ENCODE assay signal across 32 mouse cellular contexts in the genomic region with DNA sequence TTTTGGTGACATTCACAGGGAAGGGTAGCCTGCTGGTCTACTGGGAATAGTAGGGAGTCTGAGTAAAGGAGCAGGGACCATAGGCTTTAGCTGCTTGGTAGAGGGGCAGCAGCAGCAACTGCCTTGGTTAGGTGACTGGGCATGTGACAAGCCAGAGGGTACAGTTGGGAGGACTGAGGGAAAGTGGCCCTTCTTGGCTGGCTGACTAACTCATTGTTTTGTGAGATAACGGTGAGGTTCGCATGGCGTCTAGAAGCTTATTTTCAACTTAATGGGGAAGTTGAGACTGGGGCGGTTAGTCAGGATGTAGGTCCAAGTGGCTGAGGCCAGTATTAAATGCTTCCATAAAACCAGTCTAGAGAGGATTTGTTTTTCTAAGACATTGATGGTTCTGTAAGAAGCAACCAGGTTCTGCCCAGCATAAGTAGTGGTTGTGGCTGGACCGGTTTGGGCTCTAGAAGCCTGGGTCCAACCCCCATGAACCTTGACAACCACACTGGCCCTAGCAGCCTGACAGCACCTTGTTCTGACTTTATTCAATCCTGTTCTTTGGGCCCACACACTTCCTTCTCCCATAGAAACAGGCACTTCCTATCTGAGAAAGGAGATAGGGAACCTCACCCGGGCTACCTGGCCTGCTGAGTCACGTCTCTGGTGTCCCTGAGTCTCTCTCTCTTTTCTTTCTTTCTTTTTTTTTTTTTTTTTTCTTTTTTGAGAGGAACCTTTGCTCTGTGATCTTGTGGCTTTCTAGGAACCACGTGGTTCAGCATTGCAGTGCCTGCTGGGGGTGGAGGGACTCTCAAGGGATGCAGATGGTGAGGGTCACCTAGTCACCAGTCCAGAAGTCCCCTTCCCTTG. TPM values are rescaled to one million over a fixed set of nuclear protein-coding genes. Genes with fewer than 3 reads are reported as not detected.
DNase-seq lines count a peak whose midpoint lies in the region; ATAC-seq and TF ChIP-seq lines count a peak whose summit lies in the region.
"Had no signal": no experiment of that assay in that cellular context is flagged by ENCODE, and none has a peak within 500 bp of the region (broad histone marks: within the 10 kb centered on the region; RNA-seq: fewer than 3 reads in every experiment).

No protein-coding gene starts in this region.

- H3K36me3 ChIP-seq in G1E (replicated peaks): no peaks in the 10 kb centered on the region
- no peaks in the 10 kb centered on the region for H3K36me3 ChIP-seq in intestine, postnatal 0 days (ENCODE audit: control insufficient read depth, insufficient read depth)
- no peaks in the 10 kb centered on the region for H3K36me3 ChIP-seq in stomach, embryonic 16.5 days (ENCODE audit: control insufficient read depth, insufficient read depth, low read length)
- no peaks in the 10 kb centered on the region for H3K36me3 ChIP-seq in hindbrain, embryonic 13.5 days
- H3K36me3 ChIP-seq: heart, embryonic 13.5 days; hindbrain, embryonic 10.5 days; limb, embryonic 10.5 days; limb, embryonic 15.5 days; liver, embryonic 15.5 days; stomach, embryonic 15.5 days had no signal

- peaks cover 62% of the 10 kb centered on the region for H3K4me1 ChIP-seq in G1E (ENCODE audit: insufficient read depth, low read depth, low read length)
- peaks cover 7% of the 10 kb centered on the region; the same call in 1 of the 2 replicates for H3K4me1 ChIP-seq in intestine, postnatal 0 days (replicated peaks; ENCODE audit: control insufficient read depth, insufficient read depth, low read length)
- H3K4me1 ChIP-seq in stomach, embryonic 16.5 days (ENCODE audit: control insufficient read depth, insufficient read depth, low read length): no peaks in the 10 kb centered on the region
- H3K4me1 ChIP-seq in hindbrain, embryonic 13.5 days (replicated peaks): no peaks in the 10 kb centered on the region
- H3K4me1 ChIP-seq: forebrain, embryonic 13.5 days; heart, embryonic 13.5 days; limb, embryonic 15.5 days; stomach, embryonic 15.5 days had no signal

- H3K27ac ChIP-seq in intestine, postnatal 0 days (ENCODE audit: low read depth, low read length): no peak overlapping the region
- no peak overlapping the region for H3K27ac ChIP-seq in stomach, embryonic 16.5 days (ENCODE audit: low read length)
- no peak overlapping the region for H3K27ac ChIP-seq in hindbrain, embryonic 13.5 days
- H3K27ac ChIP-seq: forebrain, embryonic 13.5 days; heart, embryonic 13.5 days; hindbrain, embryonic 10.5 days; hindbrain, postnatal 0 days; limb, embryonic 10.5 days; limb, embryonic 15.5 days; liver, embryonic 15.5 days; stomach, embryonic 15.5 days had no signal

- peak; percentile 63 for ATAC-seq in G1E (ENCODE audit: extremely low read depth, insufficient number of reproducible peaks, low FRiP score, poor library complexity, severe bottlenecking)
- ATAC-seq in common myeloid progenitor, adult 5-6 weeks (replicated peaks; ENCODE audit: low read depth, poor library complexity, severe bottlenecking): peak; percentile 70
- ATAC-seq in intestine, postnatal 0 days: peak; percentile 51
- ATAC-seq in stomach, embryonic 16.5 days (ENCODE audit: insufficient read depth, low FRiP score): peak; percentile 54; the same call in 1 of the 2 replicates
- ATAC-seq in hindbrain, embryonic 13.5 days (ENCODE audit: low FRiP score): no peak
- ATAC-seq: forebrain, embryonic 13.5 days; hindbrain, postnatal 0 days had no signal

- H3K9ac ChIP-seq in intestine, postnatal 0 days (ENCODE audit: low read depth, low read length): no peak overlapping the region
- no peak overlapping the region for H3K9ac ChIP-seq in stomach, embryonic 16.5 days (ENCODE audit: low read length)
- H3K9ac ChIP-seq in hindbrain, embryonic 13.5 days: no peak overlapping the region
- H3K9ac ChIP-seq: forebrain, embryonic 13.5 days; heart, embryonic 13.5 days; limb, embryonic 15.5 days; liver, embryonic 15.5 days; lung, embryonic 14.5 days; stomach, embryonic 15.5 days had no signal

- TF ChIP-seq CTCF in G1E (IDR thresholded peaks at IDR 0.05; ENCODE audit: low read depth, low read length): no peak
- TF ChIP-seq CTCF in intestine, postnatal 0 days (IDR thresholded peaks at IDR 0.05; ENCODE audit: low read depth): no peak

- H3K4me2 ChIP-seq in intestine, postnatal 0 days (replicated peaks; ENCODE audit: low read depth): no peak overlapping the region
- no peak overlapping the region for H3K4me2 ChIP-seq in stomach, embryonic 16.5 days (ENCODE audit: low read depth, low read length)
- H3K4me2 ChIP-seq in hindbrain, embryonic 13.5 days: no peak overlapping the region
- H3K4me2 ChIP-seq: forebrain, embryonic 13.5 days; heart, embryonic 13.5 days; limb, embryonic 15.5 days; liver, embryonic 15.5 days; lung, embryonic 14.5 days; stomach, embryonic 15.5 days had no signal

- peak; percentile 51 for DNase-seq in G1E (ENCODE audit: low spot score)
- no peak for DNase-seq in testis, postnatal 14 days (ENCODE audit: low spot score)
- no peak for DNase-seq in kidney, adult 18-20 months
- no peak for DNase-seq in gastrocnemius, postnatal 36 days
- DNase-seq: adrenal gland, adult 2 months; adrenal gland, postnatal 36 days; cerebellum, adult 18-20 months; cerebellum, postnatal 14 days; gastrocnemius, postnatal 10 days; heart, adult 11 months; heart, postnatal 10 days; kidney, adult 11 months; layer of hippocampus, postnatal 36 days; lung, embryonic 14.5 days; lung, postnatal 14 days; midbrain, embryonic 14.5 days had no signal

- H3K4me3 ChIP-seq in G1E (ENCODE audit: low read depth, low read length): no peak overlapping the region; the same call in 1 of the 2 replicates
- no peak overlapping the region for H3K4me3 ChIP-seq in intestine, postnatal 0 days (ENCODE audit: low read depth, low read length)
- no peak overlapping the region for H3K4me3 ChIP-seq in stomach, embryonic 16.5 days (replicated peaks; ENCODE audit: low read length)
- H3K4me3 ChIP-seq in hindbrain, embryonic 13.5 days: no peak overlapping the region
- H3K4me3 ChIP-seq: forebrain, embryonic 13.5 days; heart, embryonic 13.5 days; hindbrain, embryonic 10.5 days; limb, embryonic 10.5 days; limb, embryonic 15.5 days; liver, embryonic 15.5 days; stomach, embryonic 15.5 days had no signal

- no peaks in the 10 kb centered on the region for H3K9me3 ChIP-seq in G1E (replicated peaks)
- no peaks in the 10 kb centered on the region for H3K9me3 ChIP-seq in intestine, postnatal 0 days (ENCODE audit: control insufficient read depth)
- H3K9me3 ChIP-seq in stomach, embryonic 16.5 days (replicated peaks; ENCODE audit: control insufficient read depth, low read length): no peaks in the 10 kb centered on the region
- no peaks in the 10 kb centered on the region for H3K9me3 ChIP-seq in hindbrain, embryonic 13.5 days
- H3K9me3 ChIP-seq: forebrain, embryonic 13.5 days; heart, embryonic 13.5 days; hindbrain, embryonic 10.5 days; limb, embryonic 10.5 days; limb, embryonic 15.5 days; liver, embryonic 15.5 days; stomach, embryonic 15.5 days had no signal

- intact Hi-C loops in gastrocnemius, postnatal 36 days (cut with DNase I): no loop called here

- peaks cover 48% of the 10 kb centered on the region for H3K27me3 ChIP-seq in G1E (ENCODE audit: insufficient read depth, low read length)
- H3K27me3 ChIP-seq in intestine, postnatal 0 days (replicated peaks; ENCODE audit: control insufficient read depth, insufficient read depth, low read length): no peaks in the 10 kb centered on the region
- H3K27me3 ChIP-seq in stomach, embryonic 16.5 days (ENCODE audit: control insufficient read depth, insufficient read depth, low read length): peaks cover under 1% of the 10 kb centered on the region
- peaks cover 40% of the 10 kb centered on the region for H3K27me3 ChIP-seq in hindbrain, embryonic 13.5 days

- WGBS in intestine, postnatal 0 days: 47% methylated on average over 8 of the region's 8 CpGs
- 68% methylated on average over 8 of the region's 8 CpGs for WGBS in stomach, embryonic 16.5 days
- WGBS in hindbrain, embryonic 13.5 days: 89% methylated on average over 8 of the region's 8 CpGs

RNA-seq across cellular contexts. Expression of a gene that starts 7.6 kb away (rescaled TPM):
- total RNA-seq in G1E (2014; fragmentation: Nextera tagmentation): 2.1 and 6.4 TPM in 2 replicates
- 3.2 and 3.8 TPM in 2 replicates for total RNA-seq in G1E (2017)
- polyA plus RNA-seq in G1E (2012): 18.7 and 22.1 TPM in 2 replicates
- 2.6 and 3.2 TPM in 2 replicates for total RNA-seq in common myeloid progenitor, adult 5-6 weeks (2017)
- 1.0 and 1.3 TPM in 2 replicates for polyA plus RNA-seq in intestine, postnatal 0 days (2015; fragmentation: Nextera tagmentation; extraction: Ambion mirVana)
- polyA plus RNA-seq in stomach, embryonic 16.5 days (2015; fragmentation: Nextera tagmentation; extraction: Ambion mirVana): 11.2 and 12.8 TPM in 2 replicates
- polyA plus RNA-seq in hindbrain, embryonic 13.5 days (2015; fragmentation: Nextera tagmentation; extraction: Ambion mirVana): 0.53 and 1.5 TPM in 2 replicates
- total RNA-seq in gastrocnemius, postnatal 36 days (2021): not detected
- total RNA-seq: gastrocnemius, postnatal 10 days; heart, postnatal 10 days; layer of hippocampus, postnatal 36 days; left cerebral cortex, postnatal 10 days; monocyte, adult 5-6 weeks had no signal
- polyA plus RNA-seq: forebrain, embryonic 13.5 days; neural tube, embryonic 14.5 days had no signal

RNA-seq across cellular contexts. Expression of a gene that starts 21.8 kb away (rescaled TPM):
- total RNA-seq in G1E (2014; fragmentation: Nextera tagmentation) (2.6 and 2.9 TPM in 2 replicates), G1E (2017) (3.9 and 5.0 TPM in 2 replicates)
- polyA plus RNA-seq in G1E (2012): 2.4 and 3.4 TPM in 2 replicates
- 2.6 TPM in 1 of 2 replicates, not detected in the other for total RNA-seq in common myeloid progenitor, adult 5-6 weeks (2017)
- 21.6 and 25.0 TPM in 2 replicates for polyA plus RNA-seq in intestine, postnatal 0 days (2015; fragmentation: Nextera tagmentation; extraction: Ambion mirVana)
- polyA plus RNA-seq in stomach, embryonic 16.5 days (2015; fragmentation: Nextera tagmentation; extraction: Ambion mirVana): 11.3 and 15.8 TPM in 2 replicates
- polyA plus RNA-seq in hindbrain, embryonic 13.5 days (2015; fragmentation: Nextera tagmentation; extraction: Ambion mirVana): 0.60 and 0.78 TPM in 2 replicates
- under 1 TPM in 1 of 2 experiments, not detected in 1; 0.25 TPM for total RNA-seq in gastrocnemius, postnatal 36 days (2021)
- total RNA-seq: monocyte, adult 5-6 weeks had no signal
- polyA plus RNA-seq: C2C12 had no signal

RNA-seq across cellular contexts. Expression of a gene that starts 34.5 kb away (rescaled TPM):
- total RNA-seq in G1E (2014; fragmentation: Nextera tagmentation) (not detected in 2 replicates), G1E (2017) (0.06 TPM in 1 of 2 replicates, not detected in the other)
- 0.03 and 0.15 TPM in 2 replicates for polyA plus RNA-seq in G1E (2012)
- total RNA-seq in common myeloid progenitor, adult 5-6 weeks (2017): 1.6 and 2.6 TPM in 2 replicates
- polyA plus RNA-seq in intestine, postnatal 0 days (2015; fragmentation: Nextera tagmentation; extraction: Ambion mirVana): 542 and 615 TPM in 2 replicates
- polyA plus RNA-seq in stomach, embryonic 16.5 days (2015; fragmentation: Nextera tagmentation; extraction: Ambion mirVana): 402 and 460 TPM in 2 replicates
- polyA plus RNA-seq in hindbrain, embryonic 13.5 days (2015; fragmentation: Nextera tagmentation; extraction: Ambion mirVana): 359 and 375 TPM in 2 replicates
- total RNA-seq in gastrocnemius, postnatal 36 days (2021): 10 to 100 TPM; 43.2 to 98.2 TPM

RNA-seq across cellular contexts. Expression of a gene that starts 53.6 kb away (rescaled TPM):
- 96.6 and 138 TPM in 2 replicates for total RNA-seq in G1E (2014; fragmentation: Nextera tagmentation)
- total RNA-seq in G1E (2017): 146 and 158 TPM in 2 replicates
- 59.5 and 84.7 TPM in 2 replicates for polyA plus RNA-seq in G1E (2012)
- 151 and 177 TPM in 2 replicates for total RNA-seq in common myeloid progenitor, adult 5-6 weeks (2017)
- polyA plus RNA-seq in intestine, postnatal 0 days (2015; fragmentation: Nextera tagmentation; extraction: Ambion mirVana): 79.9 and 85.0 TPM in 2 replicates
- polyA plus RNA-seq in stomach, embryonic 16.5 days (2015; fragmentation: Nextera tagmentation; extraction: Ambion mirVana): 196 and 204 TPM in 2 replicates
- polyA plus RNA-seq in hindbrain, embryonic 13.5 days (2015; fragmentation: Nextera tagmentation; extraction: Ambion mirVana): 340 and 351 TPM in 2 replicates
- total RNA-seq in gastrocnemius, postnatal 36 days (2021): 100 to 1,000 TPM; 167 to 189 TPM

Comparison
In these comparisons a context has a peak if more than half of its experiments do, and no peak if none do; other contexts are left out.
1. RNA of a gene that starts 34.5 kb away (polyA plus RNA-seq): 542 to 615 TPM in intestine, postnatal 0 days, 402 to 460 TPM in stomach, embryonic 16.5 days and 359 to 375 TPM in hindbrain, embryonic 13.5 days; 0.03 to 0.15 TPM in G1E; every median in the first group is over 100 times any median in the second.